Mouse (Mus musculus) bone marrow, adult 2 months (tissue): ENCODE data around the gene Art4. TPM values are rescaled to one million over a fixed set of nuclear protein-coding genes. Genes with fewer than 3 reads are reported as not detected.

Experiments used
- H3K27ac ChIP-seq: fragments of 200-500 bp; 2 replicates; pipeline ENCODE4 v1.5.1; 2012; ENCODE audit warnings: low read depth, mild to moderate bottlenecking, control low read depth, inconsistent platforms, low read length; ENCODE audit not compliant: control insufficient read depth, poor library complexity, insufficient read depth
- H3K4me1 ChIP-seq: fragments of 200-500 bp; 2 replicates; pipeline ENCODE4 v1.6.1; 2011; ENCODE audit warnings: low read length; ENCODE audit not compliant: control insufficient read depth, insufficient read depth
- H3K4me3 ChIP-seq: fragments of 200-500 bp; replicated peaks from 2 replicates; pipeline ENCODE3; 2011; ENCODE audit warnings: mild to moderate bottlenecking, low read depth, low read length, control low read depth; ENCODE audit not compliant: control insufficient read depth
- CTCF ChIP-seq: fragments of 200-500 bp; IDR thresholded peaks from 2 replicates; pipeline ENCODE4 v1.5.1; 2011; ENCODE audit warnings: low read length, control low read depth; ENCODE audit not compliant: control insufficient read depth, insufficient read depth
- POLR2A ChIP-seq: fragments of 200-500 bp; IDR thresholded peaks from 2 replicates; pipeline ENCODE4 v1.6.1; 2011; ENCODE audit warnings: low read depth, mild to moderate bottlenecking, control low read depth, low read length, borderline replicate concordance; ENCODE audit not compliant: control insufficient read depth
- WGBS: fragments of 180-500 bp; shearing (Covaris S2); methylation state at CpG from one replicate; pipeline ENCODE4 v1.1.7; 2018; 5-methylcytosine and 5-hydroxymethylcytosine counted together
- polyA plus RNA-seq: library from polyadenylated mRNA; stranded (reverse); fragments of >200 nt; gene quantifications from 2 replicates; pipeline ENCODE4 v1.2.4, GENCODE M21; 2011; ENCODE audit warnings: low replicate concordance; ENCODE audit not compliant: missing spikeins, insufficient read depth, insufficient read length

The Art4 gene
- polyA plus RNA-seq = 18.5 and 20.6 TPM in 2 replicates

DNA sequence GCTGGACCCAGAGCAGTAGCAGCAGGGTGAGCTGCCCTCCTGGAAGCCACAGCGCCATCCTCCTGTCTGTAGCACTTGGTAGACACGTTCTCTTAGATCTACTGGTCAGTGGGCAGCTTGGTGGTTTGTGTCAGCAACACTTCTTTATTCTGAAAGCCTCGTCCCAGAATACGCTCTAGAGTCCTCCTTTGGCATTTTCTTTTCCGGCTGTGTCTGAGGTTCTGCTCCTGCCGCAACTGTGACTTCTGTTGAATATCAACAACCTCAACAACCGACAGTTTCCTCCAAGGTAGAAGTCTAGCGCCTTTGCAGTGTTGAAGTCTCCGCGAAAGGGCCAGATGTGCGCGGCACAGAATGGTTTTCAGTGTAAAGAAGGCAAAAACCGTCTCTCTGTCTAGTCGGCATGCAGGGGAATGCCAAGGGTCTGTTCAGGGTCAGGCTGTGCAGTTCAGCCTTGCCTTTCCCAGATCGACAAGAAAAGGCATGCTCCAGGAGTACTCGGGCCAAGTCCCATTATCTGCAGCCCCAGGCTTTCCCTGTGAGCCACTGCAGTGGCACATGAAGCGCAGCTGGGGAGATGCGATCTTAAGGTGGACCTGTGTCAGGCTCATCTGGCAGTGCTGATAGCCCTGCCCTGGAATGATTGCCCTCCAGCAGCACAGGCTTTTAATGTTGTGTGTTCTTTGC is at the start of gene Art4:
Art4 (minus strand) TSS at position 548 of the 687 bp plus-strand sequence.
- peaks cover 2% of the 10 kb centered on the region for H3K4me1 ChIP-seq
- 2% methylated on average over 18 of the region's 18 CpGs for WGBS
- H3K4me3 ChIP-seq = peak within 1 kb of the TSS; percentile 84
- TF ChIP-seq POLR2A (peak; percentile 31; the same call in 1 of the 2 replicates), CTCF (no peak)
- H3K27ac ChIP-seq = peak within 1 kb of the TSS; percentile 85

GRCm38 (mm10) chr6:136906937-136907293 is 49.4 kb upstream of the Art4 start:
- TF ChIP-seq POLR2A (no peak), CTCF (no peak)
- H3K4me3 ChIP-seq = no peak overlapping the region
- H3K27ac ChIP-seq = no peak overlapping the region
- 71% methylated on average over 10 of the region's 10 CpGs for WGBS
- H3K4me1 ChIP-seq = no peaks in the 10 kb centered on the region

DNA sequence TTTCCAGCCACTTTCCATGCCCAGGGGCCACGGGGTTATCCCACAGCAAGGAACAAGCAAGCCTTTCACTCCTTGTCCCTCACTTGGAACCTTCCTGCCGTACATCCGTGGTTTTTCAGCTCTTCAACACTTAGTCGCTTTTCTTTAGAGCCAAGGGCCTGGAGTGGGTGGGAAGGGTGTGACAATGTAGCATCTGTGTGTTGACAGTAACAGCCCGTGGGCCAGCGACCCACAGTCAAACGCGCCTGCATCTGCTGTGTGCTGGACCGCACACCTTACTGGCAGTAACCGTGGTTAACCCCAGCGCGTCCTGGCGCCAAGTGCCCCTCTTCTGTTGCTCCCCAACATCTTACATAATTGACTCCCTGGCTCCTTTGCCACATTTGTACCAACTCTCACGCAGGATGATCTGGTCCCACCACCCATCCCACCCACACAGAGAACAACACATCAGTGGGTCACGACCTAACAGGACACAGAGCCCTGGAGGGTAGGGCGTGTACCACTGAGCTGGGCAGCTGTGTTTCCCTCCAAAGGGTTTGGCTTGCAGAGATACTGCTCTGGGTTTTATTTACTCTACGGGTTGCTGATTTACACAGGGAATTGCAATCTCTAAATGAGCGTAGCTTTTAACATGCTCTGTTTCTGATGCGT is 48.9 kb upstream of the Art4 start:
- TF ChIP-seq POLR2A (no peak), CTCF (no peak)
- H3K4me3 ChIP-seq = no peak overlapping the region
- H3K4me1 ChIP-seq = no peaks in the 10 kb centered on the region
- 61% methylated on average over 19 of the region's 19 CpGs for WGBS
- H3K27ac ChIP-seq = no peak overlapping the region

DNA sequence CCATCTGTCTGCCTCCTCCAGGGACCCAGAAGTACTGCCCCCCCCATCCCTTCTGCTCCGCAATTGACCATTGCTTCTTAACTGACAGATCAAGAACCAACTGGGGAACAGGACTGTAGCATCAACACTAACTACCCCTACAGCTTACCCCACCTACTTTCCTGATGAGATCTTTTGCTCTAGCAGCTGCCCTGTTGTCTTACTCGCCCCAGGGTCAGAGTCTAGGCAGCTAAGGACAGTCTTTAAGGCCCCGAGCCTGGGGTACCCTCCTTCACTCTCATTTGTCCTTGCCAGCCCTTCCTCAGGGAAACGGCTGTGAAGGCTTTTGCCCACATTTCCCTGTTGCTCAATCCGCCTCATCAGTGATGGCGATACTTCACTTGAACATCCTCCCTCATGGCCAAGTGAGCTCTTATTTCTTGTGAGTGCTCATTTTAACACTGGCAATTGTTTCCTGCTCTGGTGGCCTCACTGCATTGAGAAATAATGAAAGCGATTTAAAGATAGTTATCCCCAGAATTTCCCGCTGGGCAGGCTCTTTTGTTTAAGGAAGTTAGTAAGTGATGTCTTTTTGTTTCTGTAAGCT is 46.4 kb upstream of the Art4 start:
- 29% methylated on average over 8 of the region's 8 CpGs for WGBS
- no peak for TF ChIP-seq POLR2A
- no peak for TF ChIP-seq CTCF
- no peak overlapping the region for H3K4me3 ChIP-seq
- H3K4me1 ChIP-seq = no peaks in the 10 kb centered on the region; the same call in 1 of the 2 replicates
- H3K27ac ChIP-seq = no peak overlapping the region

GRCm38 (mm10) chr6:136902527-136902926 is 45.0 kb upstream of the Art4 start:
- Histone ChIP-seq H3K4me3 (no peak overlapping the region), H3K27ac (no peak overlapping the region), H3K4me1 (no peaks in the 10 kb centered on the region; the same call in 1 of the 2 replicates)
- TF ChIP-seq CTCF = no peak
- TF ChIP-seq POLR2A = no peak
- WGBS = 17% methylated on average over 9 of the region's 9 CpGs

- no peak overlapping the region for H3K27ac ChIP-seq
- TF ChIP-seq CTCF = no peak
- WGBS = 26% methylated on average over 2 of the region's 2 CpGs
- no peaks in the 10 kb centered on the region; the same call in 1 of the 2 replicates for H3K4me1 ChIP-seq
- no peak overlapping the region for H3K4me3 ChIP-seq
Measured at GRCm38 (mm10) chr6:136901010-136901409, 43.5 kb upstream of the Art4 start.

DNA sequence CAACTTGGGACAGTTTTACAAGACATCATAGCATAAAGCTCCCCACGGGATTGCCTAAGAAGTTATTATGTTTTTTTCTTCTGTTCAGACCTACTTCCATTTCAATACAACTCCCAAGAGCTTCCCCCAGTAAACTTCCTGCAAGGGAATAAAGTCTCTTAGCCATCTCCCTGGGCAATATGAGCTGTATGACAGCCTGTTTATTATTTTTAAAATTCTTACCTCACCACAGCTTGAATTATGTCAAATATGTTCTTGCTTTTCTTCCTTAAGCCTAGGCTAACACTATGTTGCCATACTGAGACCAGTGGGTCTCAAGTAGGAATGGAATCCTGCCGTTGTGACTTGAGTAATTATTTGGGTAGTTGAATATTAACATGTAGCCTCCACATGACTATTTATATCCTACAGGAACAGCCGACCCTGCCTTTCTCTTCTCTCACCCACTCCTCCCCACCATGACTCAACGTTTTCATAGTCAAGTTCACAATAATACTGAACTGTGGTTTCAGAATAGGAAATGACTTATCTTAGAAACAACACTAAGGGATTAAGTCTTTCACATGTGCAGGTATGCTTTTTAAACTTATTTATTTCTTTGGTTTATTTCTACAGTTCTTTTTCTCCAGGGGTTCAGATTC is 43.0 kb upstream of the Art4 start:
- Histone ChIP-seq H3K4me3 (no peak overlapping the region), H3K27ac (no peak overlapping the region), H3K4me1 (no peaks in the 10 kb centered on the region; the same call in 1 of the 2 replicates)
- no peak for TF ChIP-seq CTCF
- TF ChIP-seq POLR2A = no peak
- 13% methylated on average over 4 of the region's 4 CpGs for WGBS

DNA sequence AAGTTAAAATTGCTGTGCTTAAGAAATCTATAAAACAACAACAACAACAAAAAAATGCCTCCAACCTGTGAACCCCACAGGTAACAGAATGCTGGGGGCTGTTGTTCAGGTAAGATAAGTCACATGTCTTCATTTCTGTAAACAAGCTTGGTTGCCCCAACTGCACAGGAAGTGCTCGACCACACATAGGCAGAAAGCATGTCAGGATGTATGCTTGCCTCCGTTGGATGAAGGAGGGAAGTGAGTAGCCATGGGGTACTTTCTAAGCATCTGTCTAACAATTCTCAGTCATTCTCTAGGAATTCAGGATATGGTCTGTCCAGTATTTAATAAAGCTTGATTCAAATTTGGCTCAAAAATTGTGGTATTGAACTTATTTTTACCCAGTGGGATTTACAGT is 41.4 kb upstream of the Art4 start:
- H3K4me3 ChIP-seq = no peak overlapping the region
- no peak for TF ChIP-seq CTCF
- TF ChIP-seq POLR2A = no peak
- H3K4me1 ChIP-seq = no peaks in the 10 kb centered on the region; the same call in 1 of the 2 replicates
- 6% methylated on average over 2 of the region's 2 CpGs for WGBS
- no peak overlapping the region for H3K27ac ChIP-seq
